Mouse (Mus musculus) bone marrow, adult 2 months (tissue): ENCODE results near the gene Chst3. TPM values are rescaled to one million over a fixed set of nuclear protein-coding genes. Genes with fewer than 3 reads are reported as not detected.
A peak's percentile ranks its signal among the peaks of the same experiment; 100 is the strongest.
"Not testable (repeated sequence)": the region's sequence is repeated elsewhere in the genome, so short reads cannot be mapped to it uniquely, and the experiment has no call there.

Source experiments
- H3K27ac ChIP-seq: fragments of 200-500 bp; 2 replicates; pipeline ENCODE4 v1.5.1; 2012; ENCODE audit warnings: low read depth, mild to moderate bottlenecking, control low read depth, inconsistent platforms, low read length; ENCODE audit not compliant: control insufficient read depth, poor library complexity, insufficient read depth
- H3K4me1 ChIP-seq: fragments of 200-500 bp; 2 replicates; pipeline ENCODE4 v1.6.1; 2011; ENCODE audit warnings: low read length; ENCODE audit not compliant: control insufficient read depth, insufficient read depth
- H3K4me3 ChIP-seq: fragments of 200-500 bp; replicated peaks from 2 replicates; pipeline ENCODE3; 2011; ENCODE audit warnings: mild to moderate bottlenecking, low read depth, low read length, control low read depth; ENCODE audit not compliant: control insufficient read depth
- CTCF ChIP-seq: fragments of 200-500 bp; IDR thresholded peaks from 2 replicates; pipeline ENCODE4 v1.5.1; 2011; ENCODE audit warnings: low read length, control low read depth; ENCODE audit not compliant: control insufficient read depth, insufficient read depth
- POLR2A ChIP-seq: fragments of 200-500 bp; IDR thresholded peaks from 2 replicates; pipeline ENCODE4 v1.6.1; 2011; ENCODE audit warnings: low read depth, mild to moderate bottlenecking, control low read depth, low read length, borderline replicate concordance; ENCODE audit not compliant: control insufficient read depth
- WGBS: fragments of 180-500 bp; shearing (Covaris S2); methylation state at CpG from one replicate; pipeline ENCODE4 v1.1.7; 2018; 5-methylcytosine and 5-hydroxymethylcytosine counted together
- polyA plus RNA-seq: library from polyadenylated mRNA; stranded (reverse); fragments of >200 nt; gene quantifications from 2 replicates; pipeline ENCODE4 v1.2.4, GENCODE M21; 2011; ENCODE audit warnings: low replicate concordance; ENCODE audit not compliant: missing spikeins, insufficient read depth, insufficient read length

Gene Chst3
- polyA plus RNA-seq, 1 experiment, result 16.5 TPM

GRCm38 (mm10) chr10:60168960-60169359, 50.1 kb downstream of the Chst3 start:
- WGBS, result 69% methylated on average over 3 of the region's 3 CpGs
- H3K4me3 ChIP-seq, result no peak overlapping the region

GRCm38 (mm10) chr10:60168306-60168705, 50.8 kb downstream of the Chst3 start:
- 8% methylated on average over 2 of the region's 2 CpGs for WGBS
- Histone ChIP-seq H3K4me3 (no peak overlapping the region), H3K4me1 (peaks cover 5% of the 10 kb centered on the region; the same call in 1 of the 2 replicates), H3K27ac (peak overlapping the region; percentile 96)
- TF ChIP-seq POLR2A (no peak), CTCF (no peak)

More at GRCm38 (mm10) chr10:60168960-60169359, 50.1 kb downstream of the Chst3 start:
- TF ChIP-seq POLR2A (no peak), CTCF (no peak)
- Histone ChIP-seq H3K4me1 (peaks cover 5% of the 10 kb centered on the region; the same call in 1 of the 2 replicates), H3K27ac (peak overlapping the region; percentile 96)

- TF ChIP-seq POLR2A (no peak), CTCF (no peak)
- WGBS, result 55% methylated on average over 3 of the region's 3 CpGs
- H3K27ac ChIP-seq, result 0 out of 2 replicates have a peak overlapping the region, but pooled peaks have one; percentile 35
These were observed 53.0 kb downstream of the Chst3 start for GRCm38 (mm10) chr10:60166068-60166467.

GRCm38 (mm10) chr10:60164869-60165268, 54.2 kb downstream of the Chst3 start:
- H3K4me1 ChIP-seq, result peaks cover 4% of the 10 kb centered on the region; the same call in 1 of the 2 replicates
- no peak overlapping the region; the same call in 1 of the 2 replicates for H3K27ac ChIP-seq
- no peak for TF ChIP-seq POLR2A
- no peak for TF ChIP-seq CTCF
- no peak overlapping the region for H3K4me3 ChIP-seq
- 67% methylated on average over 1 of the region's 1 CpGs for WGBS

More at GRCm38 (mm10) chr10:60166068-60166467, 53.0 kb downstream of the Chst3 start:
- no peak overlapping the region for H3K4me3 ChIP-seq
- peaks cover 6% of the 10 kb centered on the region; the same call in 1 of the 2 replicates for H3K4me1 ChIP-seq

GRCm38 (mm10) chr10:60162973-60163255, 56.1 kb downstream of the Chst3 start:
- 82% methylated on average over 6 of the region's 6 CpGs for WGBS
- Histone ChIP-seq H3K4me1 (peaks cover 2% of the 10 kb centered on the region; the same call in 1 of the 2 replicates), H3K27ac (peak overlapping the region; percentile 97)

GRCm38 (mm10) chr10:60162184-60162972, 56.7 kb downstream of the Chst3 start:
- H3K4me1 ChIP-seq, H3K4me3 ChIP-seq: not testable (repeated sequence)
- 65% methylated on average over 8 of the region's 8 CpGs for WGBS
- peak overlapping the region; percentile 99 for H3K27ac ChIP-seq

More at GRCm38 (mm10) chr10:60162973-60163255, 56.1 kb downstream of the Chst3 start:
- TF ChIP-seq CTCF, result no peak
- TF ChIP-seq POLR2A, result no peak
- no peak overlapping the region for H3K4me3 ChIP-seq

- WGBS, result 75% methylated on average over 3 of the region's 3 CpGs
- peak overlapping the region; percentile 53 for H3K4me3 ChIP-seq
- peak overlapping the region; percentile 99 for H3K27ac ChIP-seq
- H3K4me1 ChIP-seq, result not testable (repeated sequence)
These were observed 57.7 kb downstream of the Chst3 start for GRCm38 (mm10) chr10:60161397-60161796.

- no peak overlapping the region for H3K4me3 ChIP-seq
- H3K27ac ChIP-seq, result no peak overlapping the region
- 79% methylated on average over 3 of the region's 3 CpGs for WGBS
These were observed 60.9 kb downstream of the Chst3 start for GRCm38 (mm10) chr10:60158144-60158543.

GRCm38 (mm10) chr10:60156016-60156415, 63.0 kb downstream of the Chst3 start:
- Histone ChIP-seq H3K27ac (no peak overlapping the region), H3K4me3 (no peak overlapping the region), H3K4me1 (no peaks in the 10 kb centered on the region; the same call in none of the 2 replicates)
- TF ChIP-seq POLR2A (no peak), CTCF (no peak)

More at GRCm38 (mm10) chr10:60158144-60158543, 60.9 kb downstream of the Chst3 start:
- TF ChIP-seq POLR2A (no peak), CTCF (no peak)
- H3K4me1 ChIP-seq, result peaks cover 2% of the 10 kb centered on the region; the same call in 1 of the 2 replicates
